Comparison of ENCODE assay signal across 24 mouse cellular contexts in genomic region chr6:97579704-97580103, GRCm38 (mm10). TPM values are rescaled to one million over a fixed set of nuclear protein-coding genes. Genes with fewer than 3 reads are reported as not detected.
A peak's percentile ranks its signal among the peaks of the same experiment; 100 is the strongest.
DNase-seq lines count a peak whose midpoint lies in the region; ATAC-seq and TF ChIP-seq lines count a peak whose summit lies in the region.
"Had no signal": no experiment of that assay in that cellular context is flagged by ENCODE, and none has a peak within 500 bp of the region (broad histone marks: within the 10 kb centered on the region; RNA-seq: fewer than 3 reads in every experiment).

No protein-coding gene starts in this region.

- H3K9me3 ChIP-seq in forebrain, embryonic 15.5 days = no peaks in the 10 kb centered on the region
- H3K9me3 ChIP-seq in forebrain, postnatal 0 days (ENCODE audit: low read length) = no peaks in the 10 kb centered on the region
- H3K9me3 ChIP-seq in megakaryocyte, embryonic 14.5 days = no peaks in the 10 kb centered on the region
- H3K9me3 ChIP-seq in hindbrain, embryonic 14.5 days (ENCODE audit: control insufficient read depth, low read length) = no peaks in the 10 kb centered on the region
- H3K9me3 ChIP-seq: embryonic facial prominence, embryonic 12.5 days; heart, embryonic 10.5 days; hindbrain, embryonic 10.5 days; liver, embryonic 13.5 days; lung, embryonic 15.5 days; midbrain, embryonic 10.5 days; neural tube, embryonic 15.5 days; stomach, embryonic 15.5 days had no signal

- 59% methylated on average over 4 of the region's 4 CpGs for WGBS in forebrain, embryonic 15.5 days
- 63% methylated on average over 4 of the region's 4 CpGs for WGBS in forebrain, postnatal 0 days
- WGBS in hindbrain, embryonic 14.5 days = 80% methylated on average over 4 of the region's 4 CpGs

- H3K27me3 ChIP-seq in forebrain, embryonic 15.5 days = no peaks in the 10 kb centered on the region
- H3K27me3 ChIP-seq in forebrain, postnatal 0 days (ENCODE audit: insufficient read depth, low read length) = no peaks in the 10 kb centered on the region
- peaks cover 2% of the 10 kb centered on the region for H3K27me3 ChIP-seq in megakaryocyte, embryonic 14.5 days (replicated peaks)
- no peaks in the 10 kb centered on the region for H3K27me3 ChIP-seq in hindbrain, embryonic 14.5 days (ENCODE audit: control insufficient read depth, insufficient read depth, low read length)
- H3K27me3 ChIP-seq: embryonic facial prominence, embryonic 12.5 days; liver, embryonic 13.5 days; lung, embryonic 15.5 days; neural tube, embryonic 15.5 days; stomach, embryonic 15.5 days had no signal

- 0 out of 2 replicates have a peak overlapping the region, but pooled peaks have one; percentile 69 for H3K27ac ChIP-seq in forebrain, embryonic 15.5 days (replicated peaks)
- no peak overlapping the region for H3K27ac ChIP-seq in forebrain, postnatal 0 days (ENCODE audit: low read depth, low read length)
- no peak overlapping the region for H3K27ac ChIP-seq in hindbrain, embryonic 14.5 days
- H3K27ac ChIP-seq: embryonic facial prominence, embryonic 12.5 days; heart, embryonic 10.5 days; hindbrain, postnatal 0 days; left cerebral cortex, adult 2 months; liver, embryonic 13.5 days; lung, embryonic 15.5 days; midbrain, embryonic 10.5 days; neural tube, embryonic 15.5 days; stomach, embryonic 15.5 days had no signal

- no peaks in the 10 kb centered on the region for H3K36me3 ChIP-seq in forebrain, embryonic 15.5 days
- H3K36me3 ChIP-seq in forebrain, postnatal 0 days (ENCODE audit: insufficient read depth) = no peaks in the 10 kb centered on the region
- H3K36me3 ChIP-seq in megakaryocyte, embryonic 14.5 days (replicated peaks; ENCODE audit: low read length) = no peaks in the 10 kb centered on the region
- no peaks in the 10 kb centered on the region for H3K36me3 ChIP-seq in hindbrain, embryonic 14.5 days (replicated peaks; ENCODE audit: control insufficient read depth, insufficient read depth)
- H3K36me3 ChIP-seq: embryonic facial prominence, embryonic 12.5 days; heart, embryonic 10.5 days; liver, embryonic 13.5 days; lung, embryonic 15.5 days; midbrain, embryonic 10.5 days; neural tube, embryonic 15.5 days; stomach, embryonic 15.5 days had no signal

- H3K9ac ChIP-seq in forebrain, embryonic 15.5 days (replicated peaks) = no peak overlapping the region
- no peak overlapping the region for H3K9ac ChIP-seq in forebrain, postnatal 0 days
- H3K9ac ChIP-seq in hindbrain, embryonic 14.5 days = no peak overlapping the region
- H3K9ac ChIP-seq: embryonic facial prominence, embryonic 12.5 days; liver, embryonic 13.5 days; lung, embryonic 15.5 days; neural tube, embryonic 15.5 days; stomach, embryonic 15.5 days had no signal

- H3K4me2 ChIP-seq in forebrain, embryonic 15.5 days (replicated peaks) = no peak overlapping the region
- H3K4me2 ChIP-seq in forebrain, postnatal 0 days (ENCODE audit: low read depth) = no peak overlapping the region
- H3K4me2 ChIP-seq in hindbrain, embryonic 14.5 days (replicated peaks) = no peak overlapping the region
- H3K4me2 ChIP-seq: embryonic facial prominence, embryonic 12.5 days; liver, embryonic 13.5 days; lung, embryonic 15.5 days; neural tube, embryonic 15.5 days; stomach, embryonic 15.5 days had no signal

- no peak for ATAC-seq in forebrain, embryonic 15.5 days (replicated peaks)
- ATAC-seq in forebrain, postnatal 0 days = no peak
- ATAC-seq in megakaryocyte, adult 5-6 weeks (ENCODE audit: poor library complexity, severe bottlenecking) = no peak
- no peak for ATAC-seq in hindbrain, embryonic 14.5 days (ENCODE audit: low FRiP score)
- ATAC-seq: hindbrain, postnatal 0 days had no signal

- no peak for DNase-seq in forebrain, postnatal 0 days
- peak; percentile 33 for DNase-seq in kidney, postnatal 10 days
- DNase-seq in yolk sac, embryonic 10.5 days (ENCODE audit: low spot score) = peak; percentile 42
- DNase-seq in ovary, postnatal 10 days (ENCODE audit: low spot score) = no peak
- no peak for DNase-seq in hindbrain, embryonic 14.5 days (ENCODE audit: low spot score)
- DNase-seq: adrenal gland, postnatal 10 days; cerebellum, adult 18-20 months; cerebellum, postnatal 25 days; layer of hippocampus, adult 9-11 months; left cerebral cortex, postnatal 4 days; liver, embryonic 13.5 days; lung, postnatal 4 days had no signal

- H3K4me1 ChIP-seq in forebrain, embryonic 15.5 days = peaks cover 35% of the 10 kb centered on the region
- peaks cover 6% of the 10 kb centered on the region for H3K4me1 ChIP-seq in forebrain, postnatal 0 days (ENCODE audit: insufficient read depth)
- H3K4me1 ChIP-seq in megakaryocyte, embryonic 14.5 days = no peaks in the 10 kb centered on the region
- peaks cover 26% of the 10 kb centered on the region for H3K4me1 ChIP-seq in hindbrain, embryonic 14.5 days (replicated peaks; ENCODE audit: control insufficient read depth, insufficient read depth, low read length)
- H3K4me1 ChIP-seq: liver, embryonic 13.5 days; stomach, embryonic 15.5 days had no signal

- H3K4me3 ChIP-seq in forebrain, embryonic 15.5 days = no peak overlapping the region
- no peak overlapping the region for H3K4me3 ChIP-seq in forebrain, postnatal 0 days (ENCODE audit: low read depth, low read length)
- peak overlapping the region; percentile 18 for H3K4me3 ChIP-seq in megakaryocyte, embryonic 14.5 days (replicated peaks)
- H3K4me3 ChIP-seq in hindbrain, embryonic 14.5 days (replicated peaks; ENCODE audit: low read length) = no peak overlapping the region
- H3K4me3 ChIP-seq: embryonic facial prominence, embryonic 12.5 days; heart, embryonic 10.5 days; hindbrain, embryonic 10.5 days; left cerebral cortex, adult 2 months; liver, embryonic 13.5 days; lung, embryonic 15.5 days; midbrain, embryonic 10.5 days; neural tube, embryonic 15.5 days; stomach, embryonic 15.5 days had no signal

- TF ChIP-seq CTCF in forebrain, postnatal 0 days (IDR thresholded peaks at IDR 0.05; ENCODE audit: low read depth) = no peak

RNA-seq across cellular contexts. Expression of gene Frmd4b, which starts 37.6 kb away (rescaled TPM):
- polyA plus RNA-seq in forebrain, embryonic 15.5 days (2015; fragmentation: Nextera tagmentation; extraction: Ambion mirVana) = 49.0 and 51.0 TPM in 2 replicates
- 32.0 and 43.7 TPM in 2 replicates for total RNA-seq in forebrain, postnatal 0 days (2014; rRNA removed)
- 16.3 and 17.0 TPM in 2 replicates for polyA plus RNA-seq in forebrain, postnatal 0 days (2015; fragmentation: Nextera tagmentation; extraction: Ambion mirVana)
- polyA plus RNA-seq in megakaryocyte, embryonic 14.5 days (2012; ENCODE audit: insufficient read depth, low replicate concordance) = 9.2 and 9.3 TPM in 2 replicates
- total RNA-seq in megakaryocyte, adult 5-6 weeks (2015) = 9.8 and 10.1 TPM in 2 replicates
- 28.3 and 42.1 TPM in 2 replicates for total RNA-seq in megakaryocyte, adult 5-6 weeks (2017)
- polyA plus RNA-seq in hindbrain, embryonic 14.5 days (2014; fragmentation: Nextera tagmentation; extraction: Ambion mirVana) = 20.2 and 25.1 TPM in 2 replicates

Comparison
In these comparisons a context has a peak if more than half of its experiments do, and no peak if none do; other contexts are left out.
1. DNase-seq: peak in kidney, postnatal 10 days (single experiment) and yolk sac, embryonic 10.5 days (single experiment); none in forebrain, postnatal 0 days (single experiment), ovary, postnatal 10 days (single experiment) and hindbrain, embryonic 14.5 days (single experiment).